Mouse (Mus musculus) embryonic fibroblast, embryonic 13.5 days (primary cell): ENCODE results near the gene Slc17a1.

ENCODE experiments used
- CTCF ChIP-seq: IDR thresholded peaks from 2 replicates; pipeline ENCODE4 v1.5.1; 2011; ENCODE audit warnings: mild to moderate bottlenecking, control low read depth, low read length, moderate library complexity, borderline replicate concordance; ENCODE audit not compliant: insufficient read depth
- POLR2A ChIP-seq: IDR thresholded peaks from 2 replicates; pipeline ENCODE4 v1.6.1; 2011; ENCODE audit warnings: low read depth, mild to moderate bottlenecking, control low read depth, low read length, moderate library complexity

- TF ChIP-seq CTCF (no peak), POLR2A (no peak)
Observed at GRCm38 (mm10) chr13:23867000-23867399, 550 bp upstream of the Slc17a1 start.
